Mouse (Mus musculus) MEL (cell line): ENCODE results near the gene Ehd3.

Experiments
- E2F4 ChIP-seq: IDR thresholded peaks from 2 replicates; pipeline ENCODE4 v1.6.1; 2011; ENCODE audit warnings: low read depth, low read length, improper control_type of control experiment, borderline replicate concordance
- HCFC1 ChIP-seq: IDR thresholded peaks from 2 replicates; pipeline ENCODE4 v1.6.1; 2012; ENCODE audit warnings: low read depth, mild to moderate bottlenecking, inconsistent platforms, low read length, improper control_type of control experiment, moderate library complexity
- MAFK ChIP-seq: IDR thresholded peaks from 2 replicates; pipeline ENCODE4 v1.6.1; 2011; ENCODE audit warnings: low read depth, mild to moderate bottlenecking, low read length, improper control_type of control experiment, borderline replicate concordance
- MEF2A ChIP-seq: IDR thresholded peaks from 2 replicates; pipeline ENCODE4 v1.6.1; 2014; ENCODE audit warnings: low read depth, mild to moderate bottlenecking, inconsistent platforms, low read length, improper control_type of control experiment; ENCODE audit not compliant: poor library complexity, insufficient replicate concordance, severe bottlenecking; ENCODE audit errors: extremely low read depth
- MYC ChIP-seq: IDR thresholded peaks from 2 replicates; pipeline ENCODE4 v1.6.1; 2011; ENCODE audit warnings: low read depth, mild to moderate bottlenecking, low read length, improper control_type of control experiment, moderate library complexity
- ZNF384 ChIP-seq: IDR thresholded peaks from 2 replicates; pipeline ENCODE4 v1.6.1; 2012; ENCODE audit warnings: low read depth, mild to moderate bottlenecking, inconsistent platforms, low read length, improper control_type of control experiment

GRCm38 (mm10) chr17:73797706-73798105 lies 6.2 kb upstream of the Ehd3 start:
- TF ChIP-seq MAFK (no peak), ZNF384 (no peak), E2F4 (no peak), MYC (no peak), HCFC1 (no peak), MEF2A (no peak)
